Mouse (Mus musculus) lung, embryonic 14.5 days (tissue): ENCODE measurements around the gene Akap2. TPM values are rescaled to one million over a fixed set of nuclear protein-coding genes. Genes with fewer than 3 reads are reported as not detected.

Experiments
- ATAC-seq: fragments of 200-750 bp; cut with Nextera tagmentation; 2 replicates; pipeline ENCODE4 v1.8.0; 2017; ENCODE audit warnings: mild to moderate bottlenecking, moderate TSS enrichment, moderate library complexity; ENCODE audit not compliant: insufficient read depth
- DNase-seq: peaks from one replicate; pipeline ENCODE4 v3.0.0-alpha.2; 2015
- H3K27ac ChIP-seq: fragments of 300-500 bp; sonication (generic); 2 replicates; pipeline ENCODE4 v1.5.1; 2014; ENCODE audit warnings: low read depth, mild to moderate bottlenecking, moderate library complexity
- H3K27me3 ChIP-seq: fragments of 300-500 bp; sonication (generic); 2 replicates; pipeline ENCODE4 v1.6.1; 2014; ENCODE audit warnings: low read length, control low read depth; ENCODE audit not compliant: insufficient read depth
- H3K36me3 ChIP-seq: fragments of 300-500 bp; sonication (generic); 2 replicates; pipeline ENCODE4 v1.6.1; 2014; ENCODE audit warnings: control low read depth; ENCODE audit not compliant: insufficient read depth
- H3K4me1 ChIP-seq: fragments of 300-500 bp; sonication (generic); 2 replicates; pipeline ENCODE4 v1.6.1; 2014; ENCODE audit warnings: antibody characterized with exemption, control low read depth; ENCODE audit not compliant: insufficient read depth
- H3K4me2 ChIP-seq: fragments of 300-500 bp; sonication (generic); 2 replicates; pipeline ENCODE4 v1.6.1; 2014; ENCODE audit warnings: mild to moderate bottlenecking
- H3K4me3 ChIP-seq: fragments of 300-500 bp; sonication (generic); 2 replicates; pipeline ENCODE4 v1.5.1; 2014; ENCODE audit warnings: low read depth, low read length
- H3K9ac ChIP-seq: fragments of 300-500 bp; sonication (generic); 2 replicates; pipeline ENCODE4 v1.6.1; 2014
- H3K9me3 ChIP-seq: fragments of 300-500 bp; sonication (generic); 2 replicates; pipeline ENCODE4 v1.6.1; 2016; ENCODE audit warnings: low read depth, low read length, control low read depth
- CTCF ChIP-seq: IDR thresholded peaks from 2 replicates; pipeline ENCODE4 v1.5.1; 2016; ENCODE audit warnings: antibody characterized with exemption, low read depth
- WGBS: fragments of 180-500 bp; shearing (Covaris S2); extraction: QIAGEN DNeasy Blood & Tissue Kit; methylation state at CpG from one replicate; pipeline ENCODE4 v1.1.7; 2014; 5-methylcytosine and 5-hydroxymethylcytosine counted together
- polyA plus RNA-seq: library from polyadenylated mRNA; unstranded; fragments of >200 nt; fragmentation: Nextera tagmentation; extraction: Ambion mirVana; gene quantifications from 2 replicates; pipeline ENCODE4 v1.2.1, GENCODE M21; 2014

The Akap2 gene
- polyA plus RNA-seq, 1 experiment from 2014 or later = 51.9 TPM

DNA sequence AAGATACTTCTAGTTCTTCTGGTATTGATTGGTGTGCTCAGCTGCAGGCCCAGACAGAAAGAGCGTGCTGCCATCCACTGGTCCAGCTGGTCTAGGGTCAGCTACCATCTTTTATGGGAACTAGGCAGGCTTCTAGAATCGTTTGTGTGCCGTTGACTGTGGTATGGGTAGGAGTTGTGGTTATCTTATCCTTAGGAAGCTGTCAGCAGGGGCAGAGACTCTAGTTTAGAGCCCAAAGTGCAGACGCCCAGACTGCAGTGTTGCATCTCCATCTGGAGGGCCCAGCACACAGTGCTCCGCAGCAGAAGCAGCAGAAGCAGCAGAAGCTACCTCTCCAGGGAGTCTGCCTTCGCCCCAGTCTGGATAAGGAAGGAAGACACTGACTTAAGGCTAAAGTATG, 132.0 kb downstream of the Akap2 start:
- ATAC-seq (no peak), DNase-seq (no peak)
- no peak for TF ChIP-seq CTCF
- H3K9me3 ChIP-seq = no peaks in the 10 kb centered on the region
- H3K9ac ChIP-seq = no peak overlapping the region
- H3K36me3 ChIP-seq = peaks cover 29% of the 10 kb centered on the region
- H3K4me3 ChIP-seq = no peak overlapping the region
- no peaks in the 10 kb centered on the region for H3K27me3 ChIP-seq
- peaks cover 31% of the 10 kb centered on the region for H3K4me1 ChIP-seq
- no peak overlapping the region; the same call in 1 of the 2 replicates for H3K27ac ChIP-seq
- WGBS = 65% methylated on average over 6 of the region's 6 CpGs
- no peak overlapping the region for H3K4me2 ChIP-seq

DNA sequence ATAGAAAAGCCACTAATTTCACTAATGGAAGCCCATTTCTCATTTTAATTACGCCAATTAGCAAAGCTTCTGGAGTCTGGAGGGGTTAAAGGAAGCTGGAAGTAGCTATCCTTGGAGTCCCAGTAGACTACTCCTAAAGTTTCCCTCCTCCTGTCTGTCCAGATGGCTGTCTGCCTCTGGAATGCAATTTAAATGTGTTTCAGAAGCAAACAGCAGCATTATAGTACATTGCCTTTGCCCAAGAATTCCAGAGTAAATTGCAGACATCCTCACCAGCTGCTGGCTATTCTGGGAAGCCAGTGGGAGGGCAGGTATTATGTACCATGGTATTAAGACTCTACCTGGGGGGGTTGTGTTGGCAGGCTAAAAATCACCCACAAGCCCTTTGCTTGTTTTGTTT, 134.3 kb downstream of the Akap2 start:
- Histone ChIP-seq H3K36me3 (peaks cover 52% of the 10 kb centered on the region), H3K9me3 (no peaks in the 10 kb centered on the region), H3K27me3 (no peaks in the 10 kb centered on the region), H3K4me3 (no peak overlapping the region), H3K27ac (no peak overlapping the region), H3K9ac (no peak overlapping the region), H3K4me2 (no peak overlapping the region), H3K4me1 (peaks cover 19% of the 10 kb centered on the region)
- TF ChIP-seq CTCF = no peak
- 88% methylated on average over 1 of the region's 1 CpGs for WGBS
- DNase-seq (no peak), ATAC-seq (no peak)

GRCm38 (mm10) chr4:57852461-57853040, 135.1 kb downstream of the Akap2 start:
- H3K27me3 ChIP-seq = no peaks in the 10 kb centered on the region
- no peak for DNase-seq
- H3K4me1 ChIP-seq = peaks cover 11% of the 10 kb centered on the region
- WGBS = 20% methylated on average over 9 of the region's 9 CpGs
- peak overlapping the region; percentile 59; the same call in 1 of the 2 replicates for H3K27ac ChIP-seq
- no peak for ATAC-seq
- H3K36me3 ChIP-seq = peaks cover 60% of the 10 kb centered on the region
- no peaks in the 10 kb centered on the region for H3K9me3 ChIP-seq
- no peak for TF ChIP-seq CTCF
- no peak overlapping the region for H3K4me2 ChIP-seq
- H3K9ac ChIP-seq = no peak overlapping the region
- H3K4me3 ChIP-seq = no peak overlapping the region

GRCm38 (mm10) chr4:57854181-57854580, 136.7 kb downstream of the Akap2 start:
- H3K9me3 ChIP-seq = no peaks in the 10 kb centered on the region
- TF ChIP-seq CTCF = no peak
- ATAC-seq (no peak), DNase-seq (no peak)
- WGBS = 84% methylated on average over 6 of the region's 6 CpGs
- no peak overlapping the region for H3K4me2 ChIP-seq
- H3K4me3 ChIP-seq = no peak overlapping the region
- no peaks in the 10 kb centered on the region for H3K27me3 ChIP-seq
- no peak overlapping the region for H3K27ac ChIP-seq
- H3K4me1 ChIP-seq = no peaks in the 10 kb centered on the region
- H3K36me3 ChIP-seq = peaks cover 70% of the 10 kb centered on the region
- H3K9ac ChIP-seq = no peak overlapping the region

DNA sequence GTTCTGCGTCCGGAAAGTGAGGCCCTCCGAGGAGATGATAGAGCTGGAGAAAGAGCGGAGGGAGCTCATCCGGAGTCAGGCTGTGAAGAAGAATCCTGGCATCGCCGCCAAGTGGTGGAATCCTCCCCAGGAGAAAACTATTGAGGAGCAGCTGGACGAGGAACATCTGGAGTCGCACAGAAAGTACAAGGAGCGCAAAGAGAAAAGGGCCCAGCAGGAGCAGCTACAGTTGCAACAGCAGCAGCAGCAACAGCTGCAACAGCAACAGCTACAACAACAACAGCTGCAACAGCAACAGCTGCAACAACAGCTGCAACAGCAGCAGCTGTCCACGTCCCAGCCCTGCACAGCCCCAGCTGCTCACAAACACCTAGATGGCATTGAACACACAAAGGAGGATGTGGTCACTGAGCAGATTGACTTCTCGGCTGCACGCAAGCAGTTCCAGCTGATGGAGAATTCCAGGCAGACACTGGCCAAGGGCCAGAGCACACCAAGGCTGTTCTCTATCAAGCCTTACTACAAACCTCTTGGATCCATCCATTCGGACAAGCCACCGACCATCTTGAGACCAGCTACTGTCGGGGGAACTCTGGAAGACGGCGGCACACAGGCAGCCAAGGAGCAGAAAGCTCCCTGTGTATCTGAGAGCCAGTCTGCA, 138.0 kb downstream of the Akap2 start:
- ATAC-seq = peak; percentile 86
- H3K4me1 ChIP-seq = no peaks in the 10 kb centered on the region
- no peak overlapping the region for H3K27ac ChIP-seq
- no peak overlapping the region for H3K4me2 ChIP-seq
- no peaks in the 10 kb centered on the region for H3K9me3 ChIP-seq
- peaks cover 69% of the 10 kb centered on the region for H3K36me3 ChIP-seq
- TF ChIP-seq CTCF = peak; percentile 40
- WGBS = 65% methylated on average over 18 of the region's 18 CpGs
- DNase-seq = peak; percentile 83
- no peaks in the 10 kb centered on the region for H3K27me3 ChIP-seq
- H3K9ac ChIP-seq = no peak overlapping the region
- H3K4me3 ChIP-seq = no peak overlapping the region

- Histone ChIP-seq H3K27ac (no peak overlapping the region), H3K4me3 (no peak overlapping the region), H3K4me1 (peaks cover 5% of the 10 kb centered on the region), H3K9me3 (no peaks in the 10 kb centered on the region), H3K9ac (no peak overlapping the region), H3K36me3 (peaks cover 65% of the 10 kb centered on the region), H3K27me3 (no peaks in the 10 kb centered on the region), H3K4me2 (no peak overlapping the region)
- 94% methylated on average over 10 of the region's 10 CpGs for WGBS
- DNase-seq = no peak
- no peak for TF ChIP-seq CTCF
- no peak for ATAC-seq
Observed at GRCm38 (mm10) chr4:57856673-57857072, 139.2 kb downstream of the Akap2 start.

DNA sequence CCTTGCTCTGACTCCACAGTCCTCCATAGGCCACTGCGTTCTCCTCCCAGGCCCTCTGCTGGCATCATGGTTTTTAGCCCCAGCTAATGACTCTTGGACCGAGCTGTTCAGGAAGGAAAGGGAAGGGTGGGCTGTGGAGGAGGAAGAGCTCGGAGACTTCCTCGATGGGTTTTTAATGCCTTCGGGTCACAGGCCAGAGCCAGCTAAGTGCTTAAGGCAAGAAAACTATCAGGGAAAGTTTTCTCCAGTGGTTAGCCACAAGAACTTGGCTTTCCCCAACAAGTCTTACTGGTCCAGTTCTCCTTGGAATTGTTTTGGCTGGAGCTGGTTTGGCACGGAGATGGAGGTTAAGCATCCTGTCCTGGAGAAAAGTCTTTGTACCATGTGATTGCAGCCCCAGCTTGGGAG, 142.8 kb downstream of the Akap2 start:
- WGBS = 71% methylated on average over 6 of the region's 6 CpGs
- TF ChIP-seq CTCF = no peak; the same call in 1 of the 2 replicates

More for the DNA sequence above, 142.8 kb downstream of the Akap2 start:
- H3K36me3 ChIP-seq = peaks cover 46% of the 10 kb centered on the region
- H3K27me3 ChIP-seq = no peaks in the 10 kb centered on the region
- H3K4me2 ChIP-seq = no peak overlapping the region
- DNase-seq = no peak
- ATAC-seq = no peak
- H3K9me3 ChIP-seq = no peaks in the 10 kb centered on the region
- no peak overlapping the region for H3K4me3 ChIP-seq
- H3K27ac ChIP-seq = no peak overlapping the region
- peaks cover 8% of the 10 kb centered on the region for H3K4me1 ChIP-seq
- H3K9ac ChIP-seq = no peak overlapping the region
